Mouse (Mus musculus): ENCODE data around the gene Rftn1. TPM values are rescaled to one million over a fixed set of nuclear protein-coding genes. Genes with fewer than 3 reads are reported as not detected.
A peak's percentile ranks its signal among the peaks of the same experiment; 100 is the strongest.

Gene Rftn1
- total RNA-seq, 2 experiments from 2014 or later, result 17.0 to 18.3 TPM

DNA sequence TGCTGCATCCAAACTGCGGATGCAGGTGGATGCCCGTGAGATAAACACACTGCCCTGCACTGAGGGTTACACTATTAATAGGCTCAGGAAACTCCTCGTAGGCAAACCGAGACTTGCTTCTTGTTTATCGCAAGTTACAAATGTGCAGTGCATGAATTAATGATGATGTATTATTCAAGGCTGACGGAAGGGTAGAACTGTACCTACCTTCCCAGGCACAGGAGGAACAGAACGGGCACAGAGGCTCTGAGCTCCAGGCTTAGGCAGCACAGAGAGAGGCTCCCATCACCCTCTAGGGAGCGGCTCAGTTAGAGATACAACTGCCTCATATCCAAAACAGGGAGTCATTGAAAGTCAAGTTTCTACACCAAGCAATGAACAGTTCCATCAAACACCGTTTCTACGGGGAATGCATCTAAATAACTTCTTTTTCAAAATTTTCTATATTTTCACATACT lies 121.8 kb downstream of the Rftn1 start:
- DNase-seq (ENCODE audit: low spot score in 2 of 2), result no peak

DNA sequence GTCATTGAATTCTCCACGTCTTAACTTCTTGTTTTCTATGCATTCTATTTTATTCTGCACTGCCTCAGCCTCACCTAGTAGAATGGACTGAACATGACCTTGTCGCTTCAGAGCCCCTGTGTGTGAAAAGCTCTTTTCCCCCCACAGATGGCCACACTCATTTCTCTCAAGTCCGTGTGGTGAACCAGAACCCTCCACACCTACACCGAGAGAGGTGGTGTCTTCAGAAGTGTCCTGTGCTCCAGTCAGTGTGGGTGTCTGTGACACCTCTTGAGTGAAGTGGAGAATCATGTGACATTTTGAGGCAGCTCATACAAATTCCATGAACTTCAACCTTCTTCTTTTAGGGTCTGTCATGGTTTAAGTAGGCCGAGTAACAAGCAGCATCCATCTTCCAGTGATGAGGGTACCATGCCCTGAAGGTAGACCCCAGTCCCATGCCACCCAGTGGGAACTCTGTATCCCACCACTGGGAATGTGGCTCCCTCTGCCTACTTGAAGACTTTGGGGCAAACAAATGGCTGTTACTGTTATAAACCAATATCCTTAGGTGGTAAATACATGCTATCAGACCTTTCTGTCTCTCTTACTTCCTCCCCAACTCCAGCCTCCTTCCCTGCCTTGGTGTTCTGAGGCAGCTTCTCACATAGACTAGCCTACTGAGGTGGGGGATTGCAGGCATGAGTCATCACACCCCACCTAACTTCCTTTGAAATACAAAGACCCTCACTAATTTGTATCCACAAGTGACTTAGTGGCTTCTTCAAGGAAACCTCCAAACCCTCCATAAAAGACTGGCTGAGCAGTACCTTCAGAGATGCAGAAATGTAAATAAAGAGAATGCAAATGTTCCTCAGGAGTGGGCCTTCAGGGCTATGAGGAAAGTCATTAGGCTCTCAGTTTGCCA lies 122.4 kb downstream of the Rftn1 start:
- no peak for DNase-seq (ENCODE audit: low spot score in 2 of 2)

- DNase-seq (ENCODE audit: low spot score in 2 of 2), result no peak
Measured at GRCm38 (mm10) chr17:50066822-50067713, 123.4 kb downstream of the Rftn1 start.

DNA sequence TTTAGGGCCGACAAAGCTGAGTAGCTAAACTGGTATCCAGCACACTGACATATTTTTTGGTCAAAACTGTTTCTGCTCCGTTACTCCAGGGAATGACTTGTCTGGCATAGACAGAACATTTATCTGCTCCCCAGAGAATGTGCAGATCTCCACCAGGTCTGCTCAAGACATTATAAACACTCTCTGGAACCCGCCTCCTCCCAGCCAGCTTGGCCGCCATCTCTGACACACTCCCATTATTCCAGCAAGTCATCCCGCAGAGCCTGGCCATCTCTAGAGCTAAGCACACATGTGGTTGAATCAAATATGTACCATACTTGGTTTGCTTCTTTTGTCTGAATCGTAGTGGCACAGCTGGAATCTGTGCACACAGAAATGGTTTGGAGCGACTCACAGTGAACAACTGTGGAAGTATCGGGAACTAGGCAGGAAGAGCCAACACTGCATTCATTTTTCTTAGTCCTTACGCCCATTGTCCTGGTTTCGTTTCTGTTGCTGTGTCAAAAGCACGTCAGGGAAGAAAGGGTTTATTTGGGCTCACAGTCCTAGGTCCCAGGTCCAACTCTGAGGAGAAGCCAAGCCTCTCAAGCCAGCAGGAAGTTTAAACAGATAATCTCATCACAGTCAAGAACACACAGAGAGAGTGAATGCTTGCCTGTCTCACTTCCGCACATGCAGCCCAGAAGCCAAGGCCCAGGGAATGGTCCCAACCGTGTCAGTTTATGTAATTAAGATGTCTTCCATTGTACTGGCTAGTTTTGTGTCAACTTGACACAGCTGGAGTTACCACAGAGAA lies 126.4 kb downstream of the Rftn1 start:
- DNase-seq (ENCODE audit: low spot score in 2 of 2), result no peak

- DNase-seq (ENCODE audit: low spot score in 2 of 2), result no peak
Measured at GRCm38 (mm10) chr17:50062649-50063048, 127.8 kb downstream of the Rftn1 start.

GRCm38 (mm10) chr17:50061446-50061845 lies 129.0 kb downstream of the Rftn1 start:
- DNase-seq (ENCODE audit: low spot score in 2 of 2), result no peak

GRCm38 (mm10) chr17:50060220-50060619 lies 130.3 kb downstream of the Rftn1 start:
- DNase-seq (ENCODE audit: low spot score in 2 of 2), result no peak

DNA sequence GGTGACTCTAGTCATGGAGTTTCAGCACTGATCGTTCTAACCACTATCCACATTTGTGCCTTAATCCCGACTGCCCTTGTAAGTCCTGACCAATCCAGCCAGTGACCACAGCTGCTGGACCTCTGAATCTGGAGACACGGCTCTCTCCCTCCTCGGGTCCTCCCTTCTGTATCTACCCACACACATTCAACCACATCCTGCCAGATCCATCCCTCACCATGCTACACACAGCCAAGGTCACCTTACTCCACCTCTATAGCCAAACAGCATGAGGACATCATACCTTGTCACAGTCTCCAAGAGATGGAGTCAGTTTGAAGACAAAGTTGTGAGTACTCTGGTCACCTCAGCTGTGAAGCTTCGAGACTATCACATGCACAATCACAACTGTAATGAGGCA lies 131.1 kb downstream of the Rftn1 start:
- DNase-seq (ENCODE audit: low spot score in 2 of 2), result no peak

GRCm38 (mm10) chr17:50055154-50055756 lies 135.2 kb downstream of the Rftn1 start:
- no peak for DNase-seq (ENCODE audit: low spot score in 2 of 2)

GRCm38 (mm10) chr17:50054586-50054985 lies 135.9 kb downstream of the Rftn1 start:
- DNase-seq (ENCODE audit: low spot score in 2 of 2), result peak; percentile 62 to 78

GRCm38 (mm10) chr17:50053961-50054360 lies 136.5 kb downstream of the Rftn1 start:
- DNase-seq (ENCODE audit: low spot score in 2 of 2), result no peak

GRCm38 (mm10) chr17:50052741-50053468 lies 137.6 kb downstream of the Rftn1 start:
- DNase-seq (ENCODE audit: low spot score in 2 of 2), result no peak

GRCm38 (mm10) chr17:50050456-50050855 lies 140.0 kb downstream of the Rftn1 start:
- no peak for DNase-seq (ENCODE audit: low spot score in 2 of 2)

DNA sequence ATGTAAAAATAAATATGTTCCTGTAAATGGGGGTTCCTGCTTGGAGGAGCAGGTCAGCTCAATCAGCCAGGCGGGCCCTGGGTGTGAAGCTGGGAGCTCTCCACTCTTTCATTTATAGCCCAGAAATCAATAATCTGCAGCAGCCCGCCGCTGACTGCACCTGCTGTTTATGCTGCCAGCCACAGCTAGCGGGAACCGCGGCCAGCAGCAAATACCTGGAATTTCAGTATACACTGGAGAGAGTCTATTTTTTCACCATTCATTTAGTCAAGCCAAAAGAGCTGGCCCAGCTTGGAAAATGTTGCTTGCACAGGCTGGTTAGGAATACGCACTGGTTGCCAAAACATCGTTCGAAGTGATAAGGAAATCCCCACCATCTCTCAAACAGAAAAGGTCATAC lies 142.3 kb downstream of the Rftn1 start:
- no peak for DNase-seq (ENCODE audit: low spot score in 2 of 2)

- DNase-seq (ENCODE audit: low spot score in 2 of 2), result no peak
Measured at GRCm38 (mm10) chr17:50047182-50047581, 143.3 kb downstream of the Rftn1 start.

- DNase-seq (ENCODE audit: low spot score in 2 of 2), result no peak
Measured at GRCm38 (mm10) chr17:50040727-50041410, 149.6 kb downstream of the Rftn1 start.

- no peak for DNase-seq (ENCODE audit: low spot score in 2 of 2)
Measured at GRCm38 (mm10) chr17:50037882-50038665, 152.4 kb downstream of the Rftn1 start.

DNA sequence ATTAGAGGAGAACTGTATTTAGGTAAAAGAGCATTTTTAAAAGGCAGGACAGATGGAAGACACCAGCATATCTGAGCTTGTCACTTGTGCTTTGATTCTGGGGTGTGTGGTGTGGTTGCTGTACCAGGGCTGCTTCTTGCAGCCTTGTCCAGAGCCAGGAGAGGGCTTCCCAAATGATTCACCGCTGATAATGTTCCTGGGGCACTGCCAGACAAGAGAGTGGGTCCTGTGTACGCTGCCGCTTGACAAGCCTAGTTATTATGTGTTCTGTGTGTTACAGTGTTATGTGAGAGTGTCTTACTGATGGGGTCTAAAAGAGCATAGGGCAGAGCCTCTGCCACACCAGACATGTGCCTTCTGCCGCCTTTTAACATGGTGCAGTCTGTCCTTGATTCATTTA lies 153.1 kb downstream of the Rftn1 start:
- DNase-seq (ENCODE audit: low spot score in 2 of 2), result no peak
